Mouse (Mus musculus): ENCODE results near the gene Krtap19-2. TPM values are rescaled to one million over a fixed set of nuclear protein-coding genes. Genes with fewer than 3 reads are reported as not detected.

Gene Krtap19-2
- total RNA-seq (2021) = not detected

DNA sequence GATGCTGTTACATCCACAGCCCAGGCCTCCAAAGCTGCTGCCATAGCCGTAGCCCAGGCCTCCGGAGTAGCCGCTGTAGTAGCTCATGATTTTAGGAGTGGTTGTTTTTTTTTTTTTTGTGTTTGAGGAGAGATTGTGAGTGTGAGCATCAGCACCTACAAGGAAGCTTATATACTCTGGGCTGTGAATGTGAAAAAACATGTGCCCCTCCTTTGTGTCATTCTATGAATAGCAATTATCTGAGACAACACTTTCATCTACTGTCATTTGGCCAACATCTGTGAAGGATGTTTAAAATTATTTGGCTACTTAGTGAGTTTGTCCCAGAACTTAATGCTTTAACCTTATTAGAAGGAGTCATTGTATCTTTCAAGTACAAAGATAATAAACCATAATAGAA is at the start of gene Krtap19-2:
Gene Krtap19-2, minus strand, starts transcription at position 101 of the 400 bp plus-strand sequence.
- intact Hi-C loops (cut with DNase I) = no loop called here
- DNase-seq (ENCODE audit: low spot score in 2 of 2) = no peak

DNA sequence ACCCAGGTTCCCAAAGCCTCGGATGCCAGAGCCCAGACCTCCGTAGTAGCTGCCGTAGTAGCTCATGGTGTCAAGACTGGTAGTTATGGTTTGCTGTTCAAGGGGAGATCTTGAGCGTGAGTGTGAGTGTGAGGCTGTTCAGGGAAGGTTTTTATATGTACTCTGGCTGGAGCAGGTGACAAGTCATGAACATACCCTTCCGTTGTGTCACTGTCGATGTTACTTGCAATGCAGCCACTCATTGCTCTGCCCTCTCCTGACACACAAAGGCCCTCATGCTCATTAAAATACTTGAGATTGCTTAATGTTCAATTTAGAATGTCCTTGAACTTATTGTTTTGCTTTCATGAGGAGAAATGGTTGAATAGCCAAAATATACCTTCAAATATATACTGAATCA is 22.3 kb upstream of the Krtap19-2 start, which contains the start of gene Krtap19-5:
Gene Krtap19-5, minus strand, starts transcription at position 101 of the 400 bp plus-strand sequence.
- intact Hi-C loops (cut with DNase I) = no loop called here
- no peak for DNase-seq (ENCODE audit: low spot score in 2 of 2)

DNA sequence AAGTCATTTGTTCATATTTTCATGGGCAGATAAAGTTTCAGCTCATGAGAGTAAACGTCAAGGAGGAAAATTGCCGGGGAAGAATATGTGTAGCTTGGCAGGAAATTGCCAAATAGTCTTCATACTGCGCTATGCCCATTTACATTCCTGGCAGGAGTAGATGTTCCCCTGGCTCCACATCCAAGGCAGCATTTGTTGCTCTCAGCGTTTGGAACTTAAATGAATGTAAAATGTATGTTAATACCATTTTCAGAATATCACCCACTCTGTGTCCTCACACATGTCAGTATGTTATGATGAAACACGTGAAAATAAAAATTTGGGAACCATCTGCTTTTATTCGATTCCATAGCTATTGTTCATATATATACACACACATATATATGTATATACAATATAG is 12.8 kb upstream of the Krtap19-2 start:
- DNase-seq (ENCODE audit: low spot score in 2 of 2) = no peak
- intact Hi-C loops (cut with DNase I) = no loop called here

DNA sequence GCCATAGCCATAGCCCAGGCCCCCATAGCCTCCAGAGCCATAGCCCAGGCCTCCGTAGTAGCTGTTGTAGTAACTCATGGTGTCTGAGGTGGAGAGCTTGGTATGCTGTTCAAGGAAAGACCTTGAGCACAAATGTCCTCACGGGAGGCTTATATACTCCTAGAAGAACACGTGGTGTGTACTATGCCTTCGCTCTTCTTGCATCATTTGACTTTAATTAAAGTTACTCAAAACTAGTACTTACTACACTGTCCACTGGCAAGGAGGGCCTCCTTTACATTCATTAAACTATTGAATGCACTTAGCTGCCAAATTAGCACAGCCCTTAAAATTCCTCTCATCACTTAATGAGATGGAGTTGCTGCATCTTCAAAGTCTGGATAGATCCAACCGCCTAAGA is 10.9 kb upstream of the Krtap19-2 start, which contains the start of gene Krtap19-4:
Gene Krtap19-4, minus strand, starts transcription at position 101 of the 400 bp plus-strand sequence.
- no peak for DNase-seq (ENCODE audit: low spot score in 2 of 2)
- intact Hi-C loops (cut with DNase I) = no loop called here

DNA sequence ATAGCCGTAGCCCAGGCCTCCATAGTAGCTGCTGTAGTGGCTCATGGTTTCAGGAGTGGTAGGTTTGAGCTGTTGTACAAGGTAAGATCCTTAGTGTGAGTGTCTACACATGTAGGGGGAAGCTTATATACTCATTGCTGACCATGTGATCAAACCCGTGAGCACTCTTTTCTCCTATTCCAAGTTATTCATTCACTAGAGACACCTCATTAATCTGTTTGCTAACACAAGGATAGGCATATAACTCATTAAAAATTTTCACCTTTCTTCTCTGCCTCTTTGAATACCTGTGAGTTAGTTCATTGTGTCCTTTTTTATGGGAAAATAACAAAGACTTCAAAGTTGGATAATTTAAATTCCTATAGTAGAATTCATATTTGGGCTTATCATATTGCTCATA is 3.9 kb upstream of the Krtap19-2 start, which contains the start of gene Krtap19-3:
Gene Krtap19-3, minus strand, starts transcription at position 101 of the 400 bp plus-strand sequence.
- no peak for DNase-seq (ENCODE audit: low spot score in 2 of 2)
- intact Hi-C loops (cut with DNase I) = no loop called here

DNA sequence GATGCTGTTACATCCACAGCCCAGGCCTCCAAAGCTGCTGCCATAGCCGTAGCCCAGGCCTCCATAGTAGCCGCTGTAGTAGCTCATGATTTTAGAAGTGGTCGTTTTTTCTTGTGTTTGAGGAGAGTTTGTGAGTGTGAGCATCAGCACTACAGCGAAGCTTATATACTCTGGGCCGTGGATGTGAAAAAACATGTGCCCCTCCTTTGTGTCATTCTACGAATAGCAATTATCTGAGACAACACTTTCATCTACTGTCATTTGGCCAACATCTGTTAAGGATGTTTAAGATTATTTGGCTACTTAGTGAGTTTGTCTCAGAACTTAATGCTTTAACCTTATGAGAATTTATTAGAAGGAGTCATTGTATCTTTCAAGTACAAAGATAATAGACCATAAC is 4.8 kb downstream of the Krtap19-2 start, which contains the start of gene Krtap19-1:
Gene Krtap19-1, minus strand, starts transcription at position 101 of the 400 bp plus-strand sequence.
- DNase-seq (ENCODE audit: low spot score in 2 of 2) = no peak
- intact Hi-C loops (cut with DNase I) = no loop called here

DNA sequence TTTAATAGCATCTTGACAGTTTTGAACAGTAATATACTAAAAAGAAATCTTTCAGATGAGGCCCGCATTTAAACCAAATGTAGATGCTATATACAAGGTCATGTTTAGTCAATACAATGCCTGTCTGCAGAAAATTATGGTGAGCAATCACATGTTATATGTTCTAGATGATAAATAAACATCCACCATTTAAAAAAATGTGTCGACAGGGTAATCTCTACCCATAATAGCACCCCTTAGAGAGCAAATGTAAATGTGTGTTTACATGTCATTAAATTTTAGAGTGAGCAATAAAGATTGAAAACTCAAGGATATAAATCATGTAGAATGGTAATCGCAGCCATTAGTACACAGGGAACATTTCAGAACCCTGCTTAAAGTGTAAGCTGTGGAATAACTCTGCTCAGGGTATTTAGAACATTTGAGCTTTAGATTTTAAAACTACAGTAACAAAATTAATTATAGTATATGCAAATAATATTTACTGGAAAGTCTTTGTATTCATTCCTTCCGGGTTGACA is 9.1 kb downstream of the Krtap19-2 start:
- intact Hi-C loops (cut with DNase I) = no loop called here
- DNase-seq (ENCODE audit: low spot score in 2 of 2) = no peak

DNA sequence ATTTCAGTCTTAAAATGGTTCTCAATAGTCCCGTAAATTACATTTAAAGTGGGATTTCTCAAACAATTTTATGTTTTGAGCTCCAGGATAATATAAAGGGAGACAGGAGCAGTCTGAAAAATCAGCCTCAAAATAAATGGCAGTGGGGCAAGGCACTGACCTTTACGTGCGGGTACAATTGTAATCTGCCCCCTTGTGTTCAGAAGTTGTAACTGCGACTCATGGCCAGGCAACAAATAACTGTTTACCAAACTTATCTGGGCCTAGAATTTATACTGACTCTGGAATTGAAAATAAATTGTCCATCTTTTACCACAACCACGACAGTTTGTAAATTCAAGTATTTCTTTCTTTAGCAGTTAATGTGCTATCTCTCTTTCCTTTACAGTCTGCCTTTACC is 22.6 kb downstream of the Krtap19-2 start:
- DNase-seq (ENCODE audit: low spot score in 2 of 2) = no peak
- intact Hi-C loops (cut with DNase I) = no loop called here

DNA sequence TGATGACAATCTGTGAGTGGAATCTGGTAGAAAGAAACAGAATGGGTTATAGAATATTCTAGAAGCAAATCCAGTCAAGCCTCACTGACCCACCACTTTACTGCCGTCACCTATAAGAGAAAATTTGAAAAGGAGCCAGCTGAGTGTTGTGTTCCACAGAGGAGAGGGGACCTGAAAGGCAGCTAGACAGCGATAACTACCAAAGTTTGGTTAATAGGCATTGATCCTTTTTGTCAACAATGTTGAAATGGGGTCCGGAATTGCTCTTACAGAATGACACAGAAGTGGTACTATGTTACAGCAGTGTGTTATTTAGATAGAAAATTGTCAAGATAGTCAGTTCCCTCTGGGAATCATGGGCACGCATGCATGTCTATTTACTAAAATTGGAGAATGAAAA is 25.5 kb downstream of the Krtap19-2 start:
- intact Hi-C loops (cut with DNase I) = no loop called here
- DNase-seq (ENCODE audit: low spot score in 2 of 2) = no peak

DNA sequence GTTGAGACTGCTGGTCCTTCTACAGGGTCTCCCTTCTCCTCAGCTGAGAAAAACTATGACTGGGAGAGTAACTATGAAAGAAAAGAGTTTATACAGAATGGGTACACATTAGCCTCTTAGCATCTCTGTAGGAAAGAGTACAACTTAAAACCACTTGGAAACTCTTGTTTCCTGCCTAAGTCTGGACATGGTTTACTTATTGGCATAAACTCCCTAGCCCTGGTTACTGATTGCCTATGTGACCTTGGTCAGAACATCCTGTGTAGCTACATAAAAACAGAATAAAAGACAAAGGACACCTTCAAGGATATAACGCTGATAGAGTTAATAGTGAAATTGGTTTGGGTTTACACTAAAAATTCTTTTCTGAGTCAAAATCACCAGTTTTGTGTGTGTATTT is 26.7 kb downstream of the Krtap19-2 start:
- intact Hi-C loops (cut with DNase I) = no loop called here
- DNase-seq (ENCODE audit: low spot score in 2 of 2) = no peak

DNA sequence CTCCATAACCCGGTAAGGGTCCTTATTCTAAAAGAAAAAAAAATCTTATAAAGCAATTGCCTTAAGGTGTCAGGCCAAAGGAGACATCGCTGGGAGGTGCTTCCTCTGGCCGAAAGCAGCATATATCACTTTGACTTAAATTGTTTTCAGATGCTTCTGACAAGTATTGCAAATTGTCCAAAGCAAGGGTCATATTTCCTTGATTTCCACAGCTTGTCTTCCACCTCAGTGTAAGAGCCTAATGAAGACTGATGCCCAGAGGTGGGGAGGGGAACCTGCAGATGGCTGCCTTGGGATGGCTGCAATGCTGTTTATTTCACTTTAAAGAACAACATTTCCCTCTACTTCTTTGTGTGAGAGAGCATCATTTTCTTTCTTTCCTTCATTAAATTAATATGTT is 47.1 kb downstream of the Krtap19-2 start:
- intact Hi-C loops (cut with DNase I) = no loop called here

DNA sequence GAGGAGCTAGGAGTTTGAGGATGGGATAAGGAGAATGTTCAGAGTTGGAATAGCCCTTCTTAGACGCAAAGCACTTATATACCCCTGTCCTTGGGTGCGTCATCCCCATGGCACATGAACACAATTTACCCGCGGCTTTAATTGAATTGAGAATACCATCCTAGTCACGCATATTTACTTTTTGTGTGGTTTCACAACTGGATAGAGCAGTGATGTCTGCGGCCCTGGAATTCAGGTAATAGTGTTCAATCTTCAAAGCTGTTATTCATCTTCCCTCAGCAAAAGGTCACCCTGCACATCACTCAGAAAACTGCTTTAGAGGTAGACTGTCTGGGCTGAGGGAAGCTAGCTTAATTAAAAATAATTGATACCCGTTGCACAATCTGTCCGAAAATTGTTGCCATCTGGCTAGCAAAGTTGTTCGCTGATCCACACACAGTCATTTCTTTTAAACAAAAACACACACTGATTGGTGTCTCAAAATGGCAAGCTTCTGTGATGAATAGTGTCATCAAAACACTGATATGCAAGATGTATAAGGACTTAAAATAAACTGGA is 47.9 kb downstream of the Krtap19-2 start, which contains the start of gene Krtap14:
Gene Krtap14, minus strand, starts transcription at position 51 of the 558 bp plus-strand sequence.
- intact Hi-C loops (cut with DNase I) = no loop called here
- DNase-seq (ENCODE audit: low spot score in 2 of 2) = no peak

More for the DNA sequence above, 47.1 kb downstream of the Krtap19-2 start:
- no peak for DNase-seq (ENCODE audit: low spot score in 2 of 2)

DNA sequence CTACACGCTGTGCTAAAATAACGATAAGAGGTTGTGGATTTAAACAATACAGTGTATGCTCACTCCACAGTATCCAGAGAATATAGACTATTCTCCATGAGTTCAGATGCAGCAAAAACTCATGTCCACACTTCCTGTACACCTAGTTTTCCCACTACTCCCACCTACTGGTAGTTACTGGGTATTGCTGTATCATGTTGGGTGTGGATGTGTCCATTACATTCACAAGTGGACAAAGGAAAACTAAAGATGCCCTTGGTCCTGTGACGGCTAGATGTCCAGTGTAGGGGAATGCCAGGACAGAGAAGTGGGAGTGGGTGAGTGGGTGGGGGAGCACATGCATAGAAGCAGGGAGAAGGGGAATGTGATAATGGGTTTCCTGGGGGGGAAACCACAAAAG is 50.3 kb downstream of the Krtap19-2 start:
- DNase-seq (ENCODE audit: low spot score in 2 of 2) = peak; percentile 4 to 37
- intact Hi-C loops (cut with DNase I) = loop anchor here (5.0 kb wide), 1 partner anchor 451 kb away; no protein-coding TSS in a partner anchor

Other genes starting within 250 kb of the Krtap19-2 start
- gene 2310079G19Rik, start 246.6 kb downstream of the Krtap19-2 start, total RNA-seq (2021) = not detected
- not detected for gene Krtap26-1, start 226.5 kb downstream of the Krtap19-2 start, total RNA-seq (2021)
- gene Krtap27-1, start 202.6 kb downstream of the Krtap19-2 start, total RNA-seq (2021) = not detected
- gene 2310061N02Rik, start 166.3 kb downstream of the Krtap19-2 start, total RNA-seq (2021) = not detected
- not detected for gene Krtap13-1, start 145.4 kb downstream of the Krtap19-2 start, total RNA-seq (2021)
- gene Krtap13, start 122.6 kb downstream of the Krtap19-2 start, total RNA-seq (2021) = not detected
- not detected for gene 2310034C09Rik, start 115.4 kb downstream of the Krtap19-2 start, total RNA-seq (2021)
- gene 2310057N15Rik, start 100.1 kb downstream of the Krtap19-2 start, total RNA-seq (2021) = not detected
- gene Gm5965, start 96.4 kb downstream of the Krtap19-2 start, total RNA-seq (2021) = not detected
- not detected for gene Gm20741, start 62.0 kb downstream of the Krtap19-2 start, total RNA-seq (2021)
- not detected for gene Krtap15, start 54.1 kb downstream of the Krtap19-2 start, total RNA-seq (2021)
- not detected for gene Krtap14, start 48.1 kb downstream of the Krtap19-2 start, total RNA-seq (2021)
- gene Krtap19-1, start 4.9 kb downstream of the Krtap19-2 start, total RNA-seq (2021) = not detected
- not detected for gene Krtap19-3, start 3.8 kb upstream of the Krtap19-2 start, total RNA-seq (2021)
- not detected for gene Krtap19-4, start 10.8 kb upstream of the Krtap19-2 start, total RNA-seq (2021)
- gene Krtap19-5, start 22.2 kb upstream of the Krtap19-2 start, total RNA-seq (2021) = not detected
- not detected for gene Krtap19-9b, start 58.0 kb upstream of the Krtap19-2 start, total RNA-seq (2021)
- not detected for gene Krtap16-3, start 88.6 kb upstream of the Krtap19-2 start, total RNA-seq (2021)
- not detected for gene Krtap22-2, start 136.5 kb upstream of the Krtap19-2 start, total RNA-seq (2021)
- gene Gm10229, start 141.0 kb upstream of the Krtap19-2 start, total RNA-seq (2021) = not detected
- not detected for gene Krtap6-1, start 157.4 kb upstream of the Krtap19-2 start, total RNA-seq (2021)
- gene Gm10228, start 167.2 kb upstream of the Krtap19-2 start, total RNA-seq (2021) = not detected
- gene Krtap6-5, start 173.6 kb upstream of the Krtap19-2 start, total RNA-seq (2021) = not detected
- not detected for gene 1110025L11Rik, start 189.7 kb upstream of the Krtap19-2 start, total RNA-seq (2021)
- gene Krtap6-3, start 209.7 kb upstream of the Krtap19-2 start, total RNA-seq (2021) = not detected

All from left cerebral cortex, postnatal 25 days (tissue).